Mouse (Mus musculus): ENCODE results near the gene Ier5l. TPM values are rescaled to one million over a fixed set of nuclear protein-coding genes. Genes with fewer than 3 reads are reported as not detected.
A peak's percentile ranks its signal among the peaks of the same experiment; 100 is the strongest.

Gene Ier5l
- polyA plus RNA-seq, 2 experiments = 0.10 to 0.86 TPM

DNA sequence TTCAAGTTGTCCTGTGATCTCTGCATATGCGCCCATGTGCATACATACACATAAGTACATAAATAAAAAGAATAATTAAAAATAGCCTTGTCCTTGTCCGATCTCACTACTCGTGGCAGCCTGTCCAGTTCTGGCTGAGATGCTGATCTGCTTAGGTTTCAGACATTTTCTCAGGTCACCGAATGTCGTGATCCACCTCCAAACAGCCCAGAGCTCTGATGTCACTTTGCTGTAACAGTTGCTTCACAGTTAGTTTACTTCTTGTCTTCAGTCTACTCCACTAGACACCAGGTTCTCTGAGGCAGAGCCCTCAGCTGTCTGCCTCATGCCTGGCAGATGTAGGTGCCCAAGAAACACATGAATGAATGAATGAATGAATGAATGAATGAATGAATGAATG is 9.6 kb downstream of the Ier5l start:
- peak overlapping the region; percentile 69 for H3K4me2 ChIP-seq (ENCODE audit: low read depth)
- DNase-seq (ENCODE audit: low read depth in 3 of 3, low spot score in 3 of 3) = no peak
- H3K9ac ChIP-seq (replicated peaks) = peak overlapping the region; percentile 40
- ATAC-seq (ENCODE audit: insufficient read depth) = no peak
- no peaks in the 10 kb centered on the region for H3K9me3 ChIP-seq (ENCODE audit: control insufficient read depth, low read length)
- H3K27me3 ChIP-seq (ENCODE audit: control insufficient read depth, insufficient read depth, low read length) = peaks cover 8% of the 10 kb centered on the region
- no peak for TF ChIP-seq CTCF (IDR thresholded peaks at IDR 0.05; ENCODE audit: low read depth)
- no peak for TF ChIP-seq EP300 (IDR thresholded peaks at IDR 0.05; ENCODE audit: low read depth)
- H3K36me3 ChIP-seq (replicated peaks; ENCODE audit: control insufficient read depth, insufficient read depth, low read depth) = no peaks in the 10 kb centered on the region
- peak overlapping the region; percentile 56 to 59 for H3K4me3 ChIP-seq (ENCODE audit: insufficient read depth in 1 of 2, low read depth in 2 of 2, low read length in 2 of 2)
- H3K27ac ChIP-seq = peak overlapping the region; percentile 25
- peaks cover 3 to 12% of the 10 kb centered on the region in 2 experiments for H3K4me1 ChIP-seq (replicated peaks; ENCODE audit: control insufficient read depth in 2 of 2, insufficient read depth in 2 of 2, low read length in 1 of 2)
- WGBS (ENCODE audit: insufficient replicate concordance) = 43% methylated on average over 5 of the region's 5 CpGs

DNA sequence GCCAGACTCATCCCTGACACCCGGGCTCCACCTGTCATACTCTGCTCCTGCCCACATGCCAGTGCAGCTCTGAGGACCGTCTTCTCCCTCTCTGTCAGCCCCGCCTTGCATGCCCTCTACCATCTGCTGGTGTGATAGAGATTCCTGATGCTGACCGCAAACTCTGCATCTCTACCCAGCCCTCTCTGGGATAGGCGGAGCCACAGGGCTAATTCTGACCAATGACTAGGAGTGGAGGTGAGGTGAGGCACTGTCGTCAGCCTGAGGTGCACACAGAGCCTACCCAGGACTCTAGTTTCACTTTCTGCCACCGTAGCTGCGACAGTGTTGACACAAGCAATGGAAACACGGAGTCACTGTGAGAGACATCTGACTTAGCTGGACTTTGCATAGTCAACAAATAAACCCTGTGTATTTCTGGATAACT is 10.1 kb downstream of the Ier5l start:
- under 1% methylated on average over 9 of the region's 9 CpGs for WGBS (ENCODE audit: insufficient replicate concordance)
- Histone ChIP-seq H3K27ac (peak overlapping the region; percentile 16; the same call in 1 of the 2 replicates), H3K9me3 (ENCODE audit: control insufficient read depth, low read length) (no peaks in the 10 kb centered on the region), H3K9ac (replicated peaks) (peak overlapping the region; percentile 40), H3K4me2 (ENCODE audit: low read depth) (peak overlapping the region; percentile 69), H3K36me3 (replicated peaks; ENCODE audit: control insufficient read depth, insufficient read depth, low read depth) (no peaks in the 10 kb centered on the region), H3K4me3 (ENCODE audit: insufficient read depth in 1 of 2, low read depth in 2 of 2, low read length in 2 of 2) (peak overlapping the region; percentile 56 to 59), H3K27me3 (ENCODE audit: control insufficient read depth, insufficient read depth, low read length) (peaks cover 4% of the 10 kb centered on the region), H3K4me1 (replicated peaks; ENCODE audit: control insufficient read depth in 2 of 2, insufficient read depth in 2 of 2, low read length in 1 of 2) (peaks cover 3 to 12% of the 10 kb centered on the region in 2 experiments)
- TF ChIP-seq EP300 (IDR thresholded peaks at IDR 0.05; ENCODE audit: low read depth) (no peak), CTCF (IDR thresholded peaks at IDR 0.05; ENCODE audit: low read depth) (no peak)
- peak; percentile 96 for ATAC-seq (ENCODE audit: insufficient read depth)
- peak; percentile 70 to 81 (median 73) for DNase-seq (ENCODE audit: low read depth in 3 of 3, low spot score in 3 of 3)

DNA sequence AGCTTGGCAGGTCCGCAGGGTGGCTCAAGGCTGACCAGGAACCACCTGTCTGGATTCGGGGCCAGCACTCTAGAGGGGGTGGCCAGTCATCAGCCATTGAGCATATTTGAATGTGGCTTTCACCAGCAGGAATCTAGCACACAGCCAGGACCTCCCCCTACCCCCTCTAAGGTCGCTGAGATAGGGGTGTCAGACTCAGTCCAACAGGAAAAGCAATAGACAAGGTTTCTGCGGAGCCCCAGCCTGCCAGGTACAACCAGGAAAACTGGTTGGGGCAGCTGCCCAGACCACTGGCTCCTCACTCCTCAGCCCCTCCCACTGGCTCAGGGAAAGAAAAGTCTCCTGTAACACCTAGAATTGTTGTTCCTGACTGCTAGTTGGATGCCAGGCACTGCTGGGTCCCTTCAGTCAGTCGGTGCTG is 10.7 kb downstream of the Ier5l start:
- TF ChIP-seq EP300 (IDR thresholded peaks at IDR 0.05; ENCODE audit: low read depth) (no peak), CTCF (IDR thresholded peaks at IDR 0.05; ENCODE audit: low read depth) (no peak)
- Histone ChIP-seq H3K27ac (peak overlapping the region; percentile 16; the same call in 1 of the 2 replicates), H3K9ac (replicated peaks) (no peak overlapping the region), H3K4me2 (ENCODE audit: low read depth) (peak overlapping the region; percentile 69), H3K9me3 (ENCODE audit: control insufficient read depth, low read length) (no peaks in the 10 kb centered on the region), H3K4me3 (ENCODE audit: insufficient read depth in 1 of 2, low read depth in 2 of 2, low read length in 2 of 2) (no peak overlapping the region; a peak in 1 of 4 replicates), H3K4me1 (replicated peaks; ENCODE audit: control insufficient read depth in 2 of 2, insufficient read depth in 2 of 2, low read length in 1 of 2) (peaks cover 3 to 12% of the 10 kb centered on the region in 2 experiments), H3K27me3 (ENCODE audit: control insufficient read depth, insufficient read depth, low read length) (peaks cover 2% of the 10 kb centered on the region; the same call in 1 of the 2 replicates), H3K36me3 (replicated peaks; ENCODE audit: control insufficient read depth, insufficient read depth, low read depth) (no peaks in the 10 kb centered on the region)
- ATAC-seq (ENCODE audit: insufficient read depth) (no peak), DNase-seq (ENCODE audit: low read depth in 3 of 3, low spot score in 3 of 3) (no peak)
- 20% methylated on average over 5 of the region's 5 CpGs for WGBS (ENCODE audit: insufficient replicate concordance)

DNA sequence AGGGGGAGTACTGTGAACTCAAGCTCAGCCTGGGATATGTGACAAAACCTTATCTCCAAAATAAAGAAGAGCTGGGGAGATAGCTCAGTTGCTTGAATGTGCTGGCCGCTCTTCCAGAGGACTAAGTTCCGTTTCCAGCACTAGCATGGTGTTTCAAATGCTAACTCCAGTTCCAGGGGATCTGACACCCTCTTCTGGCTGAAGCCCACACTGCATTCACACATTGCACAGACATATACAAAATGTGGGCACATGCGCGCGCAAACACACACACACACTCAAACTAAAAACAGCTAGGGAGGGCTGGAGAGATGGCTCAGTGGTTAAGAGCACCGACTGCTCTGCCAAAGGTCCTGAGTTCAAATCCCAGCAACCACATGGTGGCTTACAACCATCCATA is 14.8 kb downstream of the Ier5l start:
- no peaks in the 10 kb centered on the region for H3K36me3 ChIP-seq (replicated peaks; ENCODE audit: control insufficient read depth, insufficient read depth, low read depth)
- ATAC-seq (ENCODE audit: insufficient read depth) (no peak), DNase-seq (ENCODE audit: low read depth in 3 of 3, low spot score in 3 of 3) (no peak)
- H3K27ac ChIP-seq = no peak overlapping the region
- no peak overlapping the region for H3K4me3 ChIP-seq (ENCODE audit: insufficient read depth in 1 of 2, low read depth in 2 of 2, low read length in 2 of 2)
- H3K9ac ChIP-seq (replicated peaks) = no peak overlapping the region
- no peaks in the 10 kb centered on the region for H3K9me3 ChIP-seq (ENCODE audit: control insufficient read depth, low read length)
- H3K4me1 ChIP-seq (replicated peaks; ENCODE audit: control insufficient read depth in 2 of 2, insufficient read depth in 2 of 2, low read length in 1 of 2) = peaks cover 0 to 7% of the 10 kb centered on the region in 2 experiments; a peak in 3 of 4 replicates
- 76% methylated on average over 6 of the region's 6 CpGs for WGBS (ENCODE audit: insufficient replicate concordance)
- H3K4me2 ChIP-seq (ENCODE audit: low read depth) = no peak overlapping the region
- no peaks in the 10 kb centered on the region for H3K27me3 ChIP-seq (ENCODE audit: control insufficient read depth, insufficient read depth, low read length)
- TF ChIP-seq EP300 (IDR thresholded peaks at IDR 0.05; ENCODE audit: low read depth) (no peak), CTCF (IDR thresholded peaks at IDR 0.05; ENCODE audit: low read depth) (peak; percentile 45)

DNA sequence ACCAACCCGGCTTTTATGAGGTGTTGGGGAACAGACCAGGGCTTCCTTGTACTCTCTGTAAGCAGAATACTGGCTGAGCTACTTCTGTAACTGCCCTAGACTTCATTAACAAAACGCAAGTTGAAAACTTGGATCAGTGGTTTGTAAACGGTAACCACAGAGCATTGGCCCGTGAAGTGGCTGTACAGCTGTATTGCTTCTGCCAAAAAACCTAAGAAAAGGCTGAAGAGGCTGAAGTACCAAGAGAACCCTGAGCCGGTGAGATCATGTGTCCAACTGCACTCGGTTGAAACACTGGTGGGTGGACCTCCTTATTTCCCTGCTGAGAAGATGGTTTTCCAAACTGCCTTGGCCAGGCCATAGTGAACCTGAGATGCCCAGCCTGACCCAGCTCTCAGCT is 15.7 kb downstream of the Ier5l start:
- TF ChIP-seq CTCF (IDR thresholded peaks at IDR 0.05; ENCODE audit: low read depth) (no peak), EP300 (IDR thresholded peaks at IDR 0.05; ENCODE audit: low read depth) (no peak)
- DNase-seq (ENCODE audit: low read depth in 3 of 3, low spot score in 3 of 3) = no peak
- 82% methylated on average over 6 of the region's 6 CpGs for WGBS (ENCODE audit: insufficient replicate concordance)

More for the DNA sequence above, 15.7 kb downstream of the Ier5l start:
- Histone ChIP-seq H3K9ac (replicated peaks) (no peak overlapping the region), H3K27ac (no peak overlapping the region), H3K4me1 (replicated peaks; ENCODE audit: control insufficient read depth in 2 of 2, insufficient read depth in 2 of 2, low read length in 1 of 2) (peaks cover 0 to 2% of the 10 kb centered on the region in 2 experiments; a peak in 2 of 4 replicates), H3K4me3 (ENCODE audit: insufficient read depth in 1 of 2, low read depth in 2 of 2, low read length in 2 of 2) (no peak overlapping the region), H3K9me3 (ENCODE audit: control insufficient read depth, low read length) (no peaks in the 10 kb centered on the region), H3K27me3 (ENCODE audit: control insufficient read depth, insufficient read depth, low read length) (no peaks in the 10 kb centered on the region), H3K4me2 (ENCODE audit: low read depth) (no peak overlapping the region), H3K36me3 (replicated peaks; ENCODE audit: control insufficient read depth, insufficient read depth, low read depth) (no peaks in the 10 kb centered on the region)
- no peak for ATAC-seq (ENCODE audit: insufficient read depth)
